Mouse (Mus musculus): ENCODE results near the gene Cd8b1. TPM values are rescaled to one million over a fixed set of nuclear protein-coding genes. Genes with fewer than 3 reads are reported as not detected.

The Cd8b1 gene
- total RNA-seq, 2 experiments from 2014 or later, result not detected

- no peak for DNase-seq (ENCODE audit: low spot score in 2 of 2)
Measured at GRCm38 (mm10) chr6:71348006-71348405, 25.4 kb downstream of the Cd8b1 start.

- DNase-seq (ENCODE audit: low spot score in 2 of 2), result no peak
Measured at GRCm38 (mm10) chr6:71351201-71351600, 28.6 kb downstream of the Cd8b1 start.

GRCm38 (mm10) chr6:71352201-71352600 is 29.6 kb downstream of the Cd8b1 start:
- DNase-seq (ENCODE audit: low spot score in 2 of 2), result no peak

GRCm38 (mm10) chr6:71352866-71353427 is 30.4 kb downstream of the Cd8b1 start:
- DNase-seq (ENCODE audit: low spot score in 2 of 2), result no peak

GRCm38 (mm10) chr6:71353722-71354121 is 31.1 kb downstream of the Cd8b1 start:
- DNase-seq (ENCODE audit: low spot score in 2 of 2), result no peak

- DNase-seq (ENCODE audit: low spot score in 2 of 2), result no peak
Measured at GRCm38 (mm10) chr6:71357493-71357892, 34.9 kb downstream of the Cd8b1 start.

GRCm38 (mm10) chr6:71360221-71360620 is 37.6 kb downstream of the Cd8b1 start:
- DNase-seq (ENCODE audit: low spot score in 2 of 2), result no peak

GRCm38 (mm10) chr6:71360751-71361150 is 38.2 kb downstream of the Cd8b1 start:
- no peak for DNase-seq (ENCODE audit: low spot score in 2 of 2)

- DNase-seq (ENCODE audit: low spot score in 2 of 2), result no peak
Measured at GRCm38 (mm10) chr6:71361156-71361670, 38.6 kb downstream of the Cd8b1 start.

- no peak for DNase-seq (ENCODE audit: low spot score in 2 of 2)
Measured at GRCm38 (mm10) chr6:71363995-71364394, 41.4 kb downstream of the Cd8b1 start.

- no peak for DNase-seq (ENCODE audit: low spot score in 2 of 2)
Measured at GRCm38 (mm10) chr6:71369416-71369815, 46.8 kb downstream of the Cd8b1 start.

- no peak for DNase-seq (ENCODE audit: low spot score in 2 of 2)
Measured at GRCm38 (mm10) chr6:71371085-71371605, 48.6 kb downstream of the Cd8b1 start.

GRCm38 (mm10) chr6:71372041-71372720 is 49.6 kb downstream of the Cd8b1 start:
- DNase-seq (ENCODE audit: low spot score in 2 of 2), result no peak

GRCm38 (mm10) chr6:71373249-71373775 is 50.7 kb downstream of the Cd8b1 start, which contains the start of gene Cd8a:
Gene Cd8a, plus strand, starts transcription at chr6:71373427.
- no peak for DNase-seq (ENCODE audit: low spot score in 2 of 2)

GRCm38 (mm10) chr6:71374311-71374829 is 51.8 kb downstream of the Cd8b1 start:
- DNase-seq (ENCODE audit: low spot score in 2 of 2), result no peak

- no peak for DNase-seq (ENCODE audit: low spot score in 2 of 2)
Measured at GRCm38 (mm10) chr6:71374921-71375320, 52.3 kb downstream of the Cd8b1 start.

GRCm38 (mm10) chr6:71376711-71377110 is 54.1 kb downstream of the Cd8b1 start:
- no peak for DNase-seq (ENCODE audit: low spot score in 2 of 2)

- no peak for DNase-seq (ENCODE audit: low spot score in 2 of 2)
Measured at GRCm38 (mm10) chr6:71381654-71382053, 59.1 kb downstream of the Cd8b1 start.
